Comparison of ENCODE assay signal across 18 mouse cellular contexts in genomic region chr6:113003313-113004111, GRCm38 (mm10).
"Had no signal": no experiment of that assay in that cellular context is flagged by ENCODE, and none has a peak within 500 bp of the region (broad histone marks: within the 10 kb centered on the region; RNA-seq: fewer than 3 reads in every experiment).

No protein-coding gene starts in this region.

- ATAC-seq: midbrain, embryonic 16.5 days had no signal

- H3K4me3 ChIP-seq: myocyte; neural tube, embryonic 13.5 days; neural tube, embryonic 15.5 days; stomach, embryonic 15.5 days had no signal

- H3K9ac ChIP-seq: liver, embryonic 14.5 days; lung, embryonic 14.5 days; neural tube, embryonic 13.5 days; neural tube, embryonic 15.5 days; stomach, embryonic 15.5 days had no signal

- H3K9me3 ChIP-seq: neural tube, embryonic 15.5 days; stomach, embryonic 15.5 days had no signal

- H3K36me3 ChIP-seq: neural tube, embryonic 13.5 days; neural tube, embryonic 15.5 days; stomach, embryonic 15.5 days had no signal

- H3K27ac ChIP-seq: liver, embryonic 14.5 days; neural tube, embryonic 13.5 days; neural tube, embryonic 15.5 days; stomach, embryonic 15.5 days; stomach, postnatal 0 days had no signal

- H3K27me3 ChIP-seq: neural tube, embryonic 13.5 days; neural tube, embryonic 15.5 days; stomach, embryonic 15.5 days had no signal

- H3K4me2 ChIP-seq: lung, embryonic 14.5 days; midbrain, embryonic 11.5 days; neural tube, embryonic 13.5 days; neural tube, embryonic 15.5 days; stomach, embryonic 15.5 days had no signal

- DNase-seq: lung, adult 18-20 months; lung, embryonic 14.5 days; lung, postnatal 10 days; lung, postnatal 4 days; midbrain, embryonic 14.5 days; right cerebral cortex, adult 18-20 months; right cerebral cortex, postnatal 25 days; right cerebral cortex, postnatal 4 days; thymus, adult 2 months; thymus, postnatal 36 days had no signal
